ENCODE assay signal across 10 mouse cellular contexts in genomic region chr6:137935341-137935740, GRCm38 (mm10).
DNase-seq lines count a peak whose midpoint lies in the region; ATAC-seq and TF ChIP-seq lines count a peak whose summit lies in the region.
"Had no signal": no experiment of that assay in that cellular context is flagged by ENCODE, and none has a peak within 500 bp of the region (broad histone marks: within the 10 kb centered on the region; RNA-seq: fewer than 3 reads in every experiment).

No protein-coding gene starts in this region.

- peaks cover 2 to 4% of the 10 kb centered on the region in 2 experiments for H3K4me1 ChIP-seq in heart, embryonic 14.5 days (ENCODE audit: control insufficient read depth in 2 of 2, insufficient read depth in 2 of 2, low read length in 2 of 2)
- H3K4me1 ChIP-seq in heart, embryonic 10.5 days: peaks cover 1% of the 10 kb centered on the region; the same call in 1 of the 2 replicates
- 0 out of 2 replicates have a peak, but pooled peaks cover 6% of the 10 kb centered on the region for H3K4me1 ChIP-seq in heart, postnatal 0 days (ENCODE audit: control insufficient read depth, insufficient read depth)
- no peaks in the 10 kb centered on the region; the same call in 1 of the 2 replicates for H3K4me1 ChIP-seq in lung, adult 2 months (ENCODE audit: control insufficient read depth, insufficient read depth, low read length)
- H3K4me1 ChIP-seq in midbrain, embryonic 10.5 days: peaks cover 5% of the 10 kb centered on the region; the same call in 1 of the 2 replicates
- H3K4me1 ChIP-seq: limb, embryonic 12.5 days had no signal

- 54% methylated on average over 8 of the region's 8 CpGs for WGBS in heart, embryonic 14.5 days
- 68% methylated on average over 8 of the region's 8 CpGs for WGBS in heart, embryonic 10.5 days
- 45% methylated on average over 8 of the region's 8 CpGs for WGBS in heart, postnatal 0 days
- 12% methylated on average over 8 of the region's 8 CpGs for WGBS in lung, adult 2 months
- 91% methylated on average over 8 of the region's 8 CpGs for WGBS in midbrain, embryonic 10.5 days

- H3K4me2 ChIP-seq in heart, embryonic 14.5 days (ENCODE audit: low read length): peak overlapping the region; percentile 25; the same call in 1 of the 2 replicates
- H3K4me2 ChIP-seq in heart, postnatal 0 days (ENCODE audit: low read depth, low read length): peak overlapping the region; percentile 4; the same call in 1 of the 2 replicates
- H3K4me2 ChIP-seq: embryonic facial prominence, embryonic 15.5 days; limb, embryonic 12.5 days had no signal

- 0 out of 4 replicates have a peak overlapping the region, but pooled peaks of 1 of the 2 experiments have one; percentile 8 for H3K27ac ChIP-seq in heart, embryonic 14.5 days (replicated peaks in 1 of 2; ENCODE audit: control insufficient read depth in 1 of 2, insufficient read depth in 1 of 2, low read depth in 2 of 2, low read length in 2 of 2)
- H3K27ac ChIP-seq in heart, embryonic 10.5 days: no peak overlapping the region
- no peak overlapping the region for H3K27ac ChIP-seq in heart, postnatal 0 days (ENCODE audit: low read depth)
- no peak overlapping the region for H3K27ac ChIP-seq in midbrain, embryonic 10.5 days (replicated peaks)
- H3K27ac ChIP-seq: limb, embryonic 12.5 days had no signal

- TF ChIP-seq CTCF in heart, postnatal 0 days (IDR thresholded peaks at IDR 0.05; ENCODE audit: low read depth): no peak
- no peak for TF ChIP-seq CTCF in lung, adult 2 months (IDR thresholded peaks at IDR 0.05; ENCODE audit: insufficient read depth, low read length)

- no peaks in the 10 kb centered on the region for H3K27me3 ChIP-seq in heart, embryonic 14.5 days (ENCODE audit: control insufficient read depth, insufficient read depth, low read length)
- no peaks in the 10 kb centered on the region for H3K27me3 ChIP-seq in heart, embryonic 10.5 days (ENCODE audit: insufficient read depth, poor library complexity, severe bottlenecking)
- H3K27me3 ChIP-seq in heart, postnatal 0 days (ENCODE audit: control insufficient read depth, insufficient read depth, low read length): no peaks in the 10 kb centered on the region
- no peaks in the 10 kb centered on the region for H3K27me3 ChIP-seq in midbrain, embryonic 10.5 days (ENCODE audit: low read depth, poor library complexity, severe bottlenecking)
- H3K27me3 ChIP-seq: embryonic facial prominence, embryonic 15.5 days; limb, embryonic 12.5 days had no signal

- no peak for DNase-seq in heart, embryonic 10.5 days (ENCODE audit: low spot score)
- DNase-seq in adrenal gland, postnatal 14 days: peak; percentile 72
- DNase-seq in heart, postnatal 0 days (ENCODE audit: low spot score): no peak
- DNase-seq in lung, adult 2 months: peak; percentile 18
- peak; percentile 53 for DNase-seq in telencephalon, adult 2 months (ENCODE audit: low read depth, low spot score)
- DNase-seq in adipocyte (ENCODE audit: low spot score): no peak
- DNase-seq in midbrain, embryonic 10.5 days (ENCODE audit: low spot score): no peak

- TF ChIP-seq POLR2A in lung, adult 2 months (IDR thresholded peaks at IDR 0.05; ENCODE audit: borderline replicate concordance, extremely low read depth, low read depth, low read length): no peak

- no peak overlapping the region for H3K9ac ChIP-seq in heart, embryonic 14.5 days (ENCODE audit: low read length)
- no peak overlapping the region for H3K9ac ChIP-seq in heart, postnatal 0 days (replicated peaks; ENCODE audit: low read depth, low read length)
- H3K9ac ChIP-seq: embryonic facial prominence, embryonic 15.5 days; limb, embryonic 12.5 days had no signal

- H3K9me3 ChIP-seq in heart, embryonic 14.5 days (ENCODE audit: control insufficient read depth, low read length): no peaks in the 10 kb centered on the region
- no peaks in the 10 kb centered on the region for H3K9me3 ChIP-seq in heart, embryonic 10.5 days
- H3K9me3 ChIP-seq in heart, postnatal 0 days (replicated peaks; ENCODE audit: control insufficient read depth, low read length): no peaks in the 10 kb centered on the region
- H3K9me3 ChIP-seq in midbrain, embryonic 10.5 days (replicated peaks): no peaks in the 10 kb centered on the region
- H3K9me3 ChIP-seq: embryonic facial prominence, embryonic 15.5 days; limb, embryonic 12.5 days had no signal

- TF ChIP-seq EP300 in heart, postnatal 0 days (IDR thresholded peaks at IDR 0.05; ENCODE audit: low read depth): no peak

- no peak overlapping the region for H3K4me3 ChIP-seq in heart, embryonic 14.5 days (ENCODE audit: control insufficient read depth in 1 of 2, insufficient read depth in 1 of 2, low read depth in 1 of 2, low read length in 2 of 2)
- H3K4me3 ChIP-seq in heart, embryonic 10.5 days: no peak overlapping the region
- H3K4me3 ChIP-seq in heart, postnatal 0 days (ENCODE audit: low read depth, low read length): no peak overlapping the region
- H3K4me3 ChIP-seq in lung, adult 2 months (replicated peaks; ENCODE audit: extremely low read depth, low read depth, low read length): no peak overlapping the region
- no peak overlapping the region for H3K4me3 ChIP-seq in midbrain, embryonic 10.5 days
- H3K4me3 ChIP-seq: embryonic facial prominence, embryonic 15.5 days; limb, embryonic 12.5 days had no signal

- no peak for ATAC-seq in heart, embryonic 14.5 days (ENCODE audit: insufficient number of reproducible peaks, insufficient read depth, low FRiP score, low read depth)
- ATAC-seq in heart, postnatal 0 days (ENCODE audit: insufficient read depth, low read depth): no peak

- H3K36me3 ChIP-seq in heart, embryonic 14.5 days (ENCODE audit: control insufficient read depth, insufficient read depth, low read length): no peaks in the 10 kb centered on the region
- no peaks in the 10 kb centered on the region for H3K36me3 ChIP-seq in heart, embryonic 10.5 days
- H3K36me3 ChIP-seq in heart, postnatal 0 days (replicated peaks; ENCODE audit: control insufficient read depth, insufficient read depth, low read length): no peaks in the 10 kb centered on the region
- H3K36me3 ChIP-seq in midbrain, embryonic 10.5 days: no peaks in the 10 kb centered on the region
- H3K36me3 ChIP-seq: embryonic facial prominence, embryonic 15.5 days; limb, embryonic 12.5 days had no signal

Comparison
In these comparisons a context has a peak if more than half of its experiments do, and no peak if none do; other contexts are left out.
1. DNase-seq: peak in adrenal gland, postnatal 14 days (single experiment), lung, adult 2 months (single experiment) and telencephalon, adult 2 months (single experiment); none in heart, embryonic 10.5 days (single experiment), heart, postnatal 0 days (single experiment), adipocyte (single experiment) and midbrain, embryonic 10.5 days (single experiment).